ENCODE assay signal across 8 mouse cellular contexts in the genomic region with DNA sequence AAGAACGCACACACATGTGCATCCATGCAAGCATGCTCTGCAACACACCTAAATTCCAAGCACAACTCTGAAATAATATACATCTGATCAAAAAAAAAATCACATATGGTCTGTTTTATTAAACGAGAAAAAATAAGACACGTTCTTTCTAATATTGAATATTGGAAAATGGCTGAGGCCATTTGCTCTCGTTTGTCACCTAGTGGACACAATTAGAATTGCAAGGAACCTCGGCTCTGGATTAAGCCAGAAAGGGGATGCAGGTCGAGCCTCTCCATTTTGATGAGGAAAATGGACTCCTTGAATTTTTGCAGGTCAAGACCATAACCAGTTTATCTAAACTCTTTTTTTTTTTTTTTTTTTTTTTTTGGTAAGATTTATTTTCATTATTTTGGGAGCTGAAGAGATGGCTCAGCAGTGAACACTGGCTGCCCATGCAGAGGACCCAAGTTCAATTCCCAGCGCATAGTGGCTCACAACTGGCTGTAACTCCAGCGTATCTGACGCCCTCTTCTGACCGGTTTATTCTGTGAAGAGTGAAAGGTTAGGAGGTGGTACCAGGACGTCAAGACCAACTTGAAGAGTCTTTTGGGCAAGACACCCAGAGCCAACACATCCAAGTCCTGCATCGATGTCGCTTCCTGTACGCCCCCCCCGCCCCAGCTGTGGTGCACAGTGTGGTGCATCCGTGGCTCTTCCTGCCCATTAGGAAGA. TPM values are rescaled to one million over a fixed set of nuclear protein-coding genes. Genes with fewer than 3 reads are reported as not detected.
A peak's percentile ranks its signal among the peaks of the same experiment; 100 is the strongest.
DNase-seq lines count a peak whose midpoint lies in the region; ATAC-seq lines count a peak whose summit lies in the region.

No protein-coding gene starts in this region.

- intact Hi-C loops in heart, postnatal 10 days (cut with DNase I): loop anchor here (5.0 kb wide), 1 partner anchor 176 kb away; no protein-coding TSS in a partner anchor
- intact Hi-C loops in heart, postnatal 25 days (cut with DNase I): no loop called here

- DNase-seq in heart, postnatal 10 days: peak; percentile 49 to 68
- no peak for DNase-seq in heart, postnatal 25 days (ENCODE audit: low spot score)
- peak; percentile 76 for DNase-seq in 3T3-L1 (ENCODE audit: low read depth, low spot score)
- peak; percentile 77 for DNase-seq in ES-CJ7 (ENCODE audit: low read depth, low spot score)
- peak; percentile 79 for DNase-seq in embryo, embryonic 10.5 days (ENCODE audit: low spot score)
- peak; percentile 73 for DNase-seq in lung, postnatal 10 days
- no peak for DNase-seq in frontal cortex, postnatal 36 days (ENCODE audit: low spot score in 2 of 2)

- ATAC-seq in frontal cortex, adult (ENCODE audit: low TSS enrichment): no peak

RNA-seq across cellular contexts. Expression of gene Naa25, which starts 4.9 kb away (rescaled TPM):
- 10 to 100 TPM; 22.1 to 23.5 TPM for total RNA-seq in heart, postnatal 10 days (2021)
- total RNA-seq in heart, postnatal 25 days (2021): 10 to 100 TPM; 19.9 TPM

RNA-seq across cellular contexts. Expression of gene Trafd1, which starts 7.4 kb away (rescaled TPM):
- total RNA-seq in heart, postnatal 10 days (2021): 10 to 100 TPM; 59.0 to 59.5 TPM
- total RNA-seq in heart, postnatal 25 days (2021): 10 to 100 TPM; 48.1 to 51.3 TPM

RNA-seq across cellular contexts. Expression of gene Tmem116, which starts 58.9 kb away (rescaled TPM):
- 1 to 10 TPM; 5.9 to 7.3 TPM for total RNA-seq in heart, postnatal 10 days (2021)
- total RNA-seq in heart, postnatal 25 days (2021): 10 to 100 TPM in 1 of 2 experiments, 1 to 10 TPM in 1; 8.2 to 10.1 TPM

RNA-seq across cellular contexts. Expression of gene Erp29, which starts 59.5 kb away (rescaled TPM):
- total RNA-seq in heart, postnatal 10 days (2021): 100 to 1,000 TPM; 112 TPM
- 10 to 100 TPM; 83.2 to 84.7 TPM for total RNA-seq in heart, postnatal 25 days (2021)

Comparison
In these comparisons a context has a peak if more than half of its experiments do, and no peak if none do; other contexts are left out.
1. DNase-seq: peak in heart, postnatal 10 days (2 of 2), 3T3-L1 (single experiment), ES-CJ7 (single experiment), embryo, embryonic 10.5 days (single experiment) and lung, postnatal 10 days (single experiment); none in heart, postnatal 25 days (single experiment) and frontal cortex, postnatal 36 days (0 of 2).